Mouse (Mus musculus) midbrain, embryonic 10.5 days (tissue): ENCODE measurements around the gene Klf12. TPM values are rescaled to one million over a fixed set of nuclear protein-coding genes. Genes with fewer than 3 reads are reported as not detected.

Source experiments
- DNase-seq: peaks from one replicate; pipeline ENCODE4 v3.0.0-alpha.2; 2017; ENCODE audit warnings: low spot score
- H3K27ac ChIP-seq: fragments of 300-500 bp; sonication (generic); replicated peaks from 2 replicates; pipeline ENCODE4 v1.5.1; 2016; ENCODE audit warnings: mild to moderate bottlenecking
- H3K27me3 ChIP-seq: fragments of 300-500 bp; sonication (generic); 2 replicates; pipeline ENCODE4 v1.6.1; 2016; ENCODE audit warnings: low read depth, mild to moderate bottlenecking; ENCODE audit not compliant: poor library complexity, severe bottlenecking
- H3K36me3 ChIP-seq: fragments of 300-500 bp; sonication (generic); 2 replicates; pipeline ENCODE4 v1.6.1; 2016; ENCODE audit warnings: mild to moderate bottlenecking, moderate library complexity
- H3K4me1 ChIP-seq: fragments of 300-500 bp; sonication (generic); 2 replicates; pipeline ENCODE4 v1.6.1; 2016
- H3K4me3 ChIP-seq: fragments of 300-500 bp; sonication (generic); 2 replicates; pipeline ENCODE4 v1.5.1; 2016; ENCODE audit warnings: mild to moderate bottlenecking, moderate library complexity
- H3K9me3 ChIP-seq: fragments of 300-500 bp; sonication (generic); replicated peaks from 2 replicates; pipeline ENCODE4 v1.6.1; 2016; ENCODE audit warnings: mild to moderate bottlenecking
- whole genome bisulfite sequencing: fragments of 180-500 bp; shearing (Covaris S2); methylation state at CpG from one replicate; pipeline ENCODE4 v1.1.7; 2016; 5-methylcytosine and 5-hydroxymethylcytosine counted together
- polyA plus RNA-seq: library from polyadenylated mRNA; unstranded; fragments of >200 nt; fragmentation: Nextera tagmentation; extraction: Ambion mirVana; gene quantifications from 2 replicates; pipeline ENCODE4 v1.2.1, GENCODE M21; 2016

Gene Klf12
- polyA plus RNA-seq, 1 experiment from 2014 or later = 15.8 TPM

DNA sequence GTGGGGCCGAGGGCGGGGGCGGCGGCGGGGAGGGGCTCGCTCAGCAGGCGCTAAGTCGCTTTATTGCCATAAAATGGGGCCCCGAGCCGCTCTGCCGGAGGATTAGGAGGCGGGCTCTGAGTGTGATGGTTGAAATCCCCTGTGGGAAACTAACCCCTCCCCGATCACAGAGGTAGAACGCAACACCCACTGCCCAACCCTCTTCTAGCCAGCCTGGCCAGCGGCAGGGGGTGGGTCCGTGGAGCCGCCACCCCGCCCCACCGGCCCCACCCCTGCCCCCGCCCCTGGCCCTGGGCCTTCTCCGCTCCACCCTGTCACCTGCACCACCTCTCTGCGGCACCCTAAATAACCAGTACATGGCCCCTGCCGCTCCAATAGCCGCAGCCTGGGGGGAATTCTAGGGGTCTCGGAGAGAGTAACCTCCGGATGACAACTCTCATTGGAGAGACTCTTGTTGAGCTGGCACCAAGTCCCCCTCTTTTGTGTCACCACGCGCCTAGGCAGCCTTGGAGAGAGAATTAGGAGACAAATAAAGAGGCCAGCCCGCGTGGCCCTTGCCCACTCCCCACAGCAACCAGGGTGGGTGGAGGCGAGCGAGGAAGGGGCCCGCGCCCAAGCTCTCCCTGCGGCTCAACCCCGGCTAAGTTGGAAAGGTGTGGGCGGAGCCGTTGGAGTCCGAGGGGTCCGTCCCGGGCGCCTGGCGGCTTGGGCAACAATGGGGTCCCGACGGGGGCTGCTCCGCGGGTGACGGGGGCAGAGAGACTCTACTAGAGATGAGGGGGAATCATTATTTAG is 579 bp upstream of the Klf12 start:
- peaks cover 34% of the 10 kb centered on the region for H3K27me3 ChIP-seq
- peak; percentile 90 for DNase-seq
- H3K27ac ChIP-seq = peak overlapping the region; percentile 96
- WGBS = 0% methylated on average over 33 of the region's 48 CpGs
- H3K9me3 ChIP-seq = peaks cover 2% of the 10 kb centered on the region; the same call in 1 of the 2 replicates
- peak overlapping the region; percentile 71 for H3K4me3 ChIP-seq
- peaks cover 1% of the 10 kb centered on the region for H3K36me3 ChIP-seq
- peaks cover 42% of the 10 kb centered on the region for H3K4me1 ChIP-seq

DNA sequence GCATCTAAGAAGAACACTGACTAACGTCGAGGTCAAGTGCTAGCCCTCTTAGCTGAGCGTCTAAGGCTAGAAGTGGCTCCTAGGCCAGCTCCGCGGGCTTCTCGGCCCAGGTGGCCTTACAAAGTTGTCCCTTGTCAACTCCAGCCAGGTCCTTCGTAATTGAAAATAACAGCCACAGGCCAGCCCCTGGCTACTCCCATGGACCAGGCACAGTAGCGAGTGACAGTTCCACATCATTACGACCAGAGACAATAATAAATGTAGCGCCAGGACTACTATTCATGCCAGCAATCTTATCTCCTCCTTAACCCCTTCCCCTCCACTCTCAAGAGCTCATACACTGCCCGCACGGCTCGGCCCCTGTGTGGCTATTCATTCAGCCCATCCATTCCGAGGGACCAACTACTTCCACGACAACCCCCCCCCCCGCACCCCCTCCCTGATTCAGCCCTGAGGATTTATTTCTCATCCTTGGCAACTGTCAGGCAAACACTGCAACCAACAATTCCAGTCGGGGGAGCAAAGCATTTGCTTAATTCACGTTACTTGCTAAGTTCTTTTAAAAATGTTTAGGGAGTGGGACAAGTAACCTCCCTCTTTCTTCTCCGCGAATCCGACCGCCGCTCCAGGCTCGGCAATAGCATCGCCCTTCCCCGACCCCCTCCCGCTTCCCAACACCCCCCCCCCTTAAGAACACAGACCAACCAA is 914 bp downstream of the Klf12 start:
- peak overlapping the region; percentile 96 for H3K27ac ChIP-seq

DNA sequence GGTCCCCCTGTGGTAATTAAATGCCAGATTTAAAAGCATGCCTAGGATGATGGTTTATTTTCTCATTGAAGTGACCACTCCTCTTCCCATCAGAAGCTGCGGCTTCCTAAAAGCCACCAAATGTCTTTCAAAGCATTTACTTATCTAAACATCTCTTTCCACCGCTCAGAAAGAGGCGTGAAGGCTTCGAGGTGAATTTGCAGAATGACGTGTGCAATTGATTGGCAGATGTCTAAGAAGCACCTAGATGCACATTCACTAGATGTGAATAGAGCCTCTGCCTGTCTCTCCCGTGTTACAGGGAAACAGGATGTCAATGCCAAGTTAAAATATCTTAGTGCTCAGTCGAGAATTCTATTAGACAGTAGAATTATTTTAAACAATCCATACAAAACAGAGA is 1.8 kb downstream of the Klf12 start:
- peak overlapping the region; percentile 96; the same call in 1 of the 2 replicates for H3K27ac ChIP-seq
- no peak for DNase-seq

More for the DNA sequence above, 914 bp downstream of the Klf12 start:
- H3K36me3 ChIP-seq = peaks cover 9% of the 10 kb centered on the region
- under 1% methylated on average over 27 of the region's 27 CpGs for WGBS
- H3K4me1 ChIP-seq = peaks cover 42% of the 10 kb centered on the region
- peaks cover 25% of the 10 kb centered on the region for H3K27me3 ChIP-seq
- H3K9me3 ChIP-seq = peaks cover 7% of the 10 kb centered on the region
- DNase-seq = peak; percentile 66
- H3K4me3 ChIP-seq = peak overlapping the region; percentile 71

DNA sequence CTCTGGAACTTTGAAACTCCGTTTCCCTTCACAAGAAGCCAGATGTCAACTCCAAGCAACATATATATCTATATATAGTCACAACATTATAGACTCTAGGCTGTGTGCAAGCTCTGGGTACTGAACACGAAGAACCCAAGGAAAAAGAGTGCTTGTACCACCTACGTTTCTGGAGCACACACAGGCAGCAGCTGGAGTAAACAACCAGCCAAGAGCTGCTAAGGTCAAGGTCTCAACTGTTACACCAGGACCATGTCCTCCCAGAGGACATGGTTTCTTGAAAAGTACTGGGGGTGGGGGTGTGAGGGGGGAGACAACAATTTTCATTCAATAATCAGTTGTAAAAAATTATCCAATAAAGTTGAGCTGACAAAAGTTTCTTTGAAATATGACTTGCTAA is 2.7 kb downstream of the Klf12 start:
- Histone ChIP-seq H3K4me3 (no peak overlapping the region), H3K36me3 (peaks cover 9% of the 10 kb centered on the region), H3K27ac (no peak overlapping the region), H3K27me3 (peaks cover 9% of the 10 kb centered on the region), H3K9me3 (peaks cover 7% of the 10 kb centered on the region), H3K4me1 (peaks cover 38% of the 10 kb centered on the region)
- 65% methylated on average over 3 of the region's 3 CpGs for WGBS
- no peak for DNase-seq

More for the DNA sequence above, 1.8 kb downstream of the Klf12 start:
- peaks cover 9% of the 10 kb centered on the region for H3K36me3 ChIP-seq
- H3K9me3 ChIP-seq = peaks cover 7% of the 10 kb centered on the region
- H3K4me1 ChIP-seq = peaks cover 42% of the 10 kb centered on the region
- H3K27me3 ChIP-seq = peaks cover 17% of the 10 kb centered on the region
- peak overlapping the region; percentile 71 for H3K4me3 ChIP-seq
- WGBS = 9% methylated on average over 7 of the region's 7 CpGs

DNA sequence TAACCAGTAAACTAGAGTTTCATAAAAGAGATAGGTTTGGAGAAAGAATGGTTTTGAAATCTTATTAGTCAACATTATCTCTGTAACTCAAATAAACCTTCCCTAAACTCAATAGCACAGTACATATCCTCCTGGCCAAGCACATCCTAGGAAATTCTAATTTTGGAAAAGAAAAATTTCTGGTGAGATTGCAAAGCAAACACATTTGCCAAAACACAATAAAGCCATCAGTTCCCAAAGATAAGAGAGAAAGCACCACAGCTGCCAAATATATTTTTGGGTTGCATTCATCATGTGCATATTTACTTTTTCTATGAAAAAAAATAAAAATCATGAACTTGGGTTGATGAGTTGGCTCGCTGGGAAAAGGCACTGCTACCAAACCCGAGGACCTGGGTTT is 10.3 kb downstream of the Klf12 start:
- WGBS = 96% methylated on average over 2 of the region's 2 CpGs
- H3K27me3 ChIP-seq = no peaks in the 10 kb centered on the region
- no peak for DNase-seq

DNA sequence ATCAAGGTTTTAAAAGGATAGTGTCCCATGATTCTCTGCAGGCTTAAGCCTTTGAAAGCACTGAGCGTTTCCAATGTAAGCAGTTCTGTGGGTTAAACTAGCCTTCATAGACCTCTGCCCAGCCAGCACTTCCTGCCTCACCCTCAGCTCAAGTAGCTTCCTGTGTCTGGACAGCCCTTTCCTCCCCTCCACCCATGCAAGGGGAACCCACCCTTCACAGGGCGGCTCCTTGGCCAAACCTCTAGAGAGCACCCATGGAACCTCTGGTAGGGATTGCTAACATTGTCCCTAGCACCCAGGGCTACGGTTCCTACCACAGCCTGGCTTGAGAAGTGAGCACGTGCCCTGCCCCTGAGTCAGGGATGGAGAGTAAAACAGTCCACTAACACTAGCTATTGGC is 23.9 kb downstream of the Klf12 start:
- H3K4me1 ChIP-seq = peaks cover 5% of the 10 kb centered on the region; the same call in 1 of the 2 replicates
- H3K27ac ChIP-seq = no peak overlapping the region
- H3K9me3 ChIP-seq = no peaks in the 10 kb centered on the region
- no peak for DNase-seq
- 83% methylated on average over 4 of the region's 4 CpGs for WGBS
- no peak overlapping the region for H3K4me3 ChIP-seq
- H3K27me3 ChIP-seq = no peaks in the 10 kb centered on the region
- peaks cover 2% of the 10 kb centered on the region; the same call in 1 of the 2 replicates for H3K36me3 ChIP-seq

More for the DNA sequence above, 10.3 kb downstream of the Klf12 start:
- Histone ChIP-seq H3K4me1 (no peaks in the 10 kb centered on the region), H3K9me3 (no peaks in the 10 kb centered on the region), H3K36me3 (0 out of 2 replicates have a peak, but pooled peaks cover 12% of the 10 kb centered on the region), H3K4me3 (no peak overlapping the region), H3K27ac (no peak overlapping the region)

DNA sequence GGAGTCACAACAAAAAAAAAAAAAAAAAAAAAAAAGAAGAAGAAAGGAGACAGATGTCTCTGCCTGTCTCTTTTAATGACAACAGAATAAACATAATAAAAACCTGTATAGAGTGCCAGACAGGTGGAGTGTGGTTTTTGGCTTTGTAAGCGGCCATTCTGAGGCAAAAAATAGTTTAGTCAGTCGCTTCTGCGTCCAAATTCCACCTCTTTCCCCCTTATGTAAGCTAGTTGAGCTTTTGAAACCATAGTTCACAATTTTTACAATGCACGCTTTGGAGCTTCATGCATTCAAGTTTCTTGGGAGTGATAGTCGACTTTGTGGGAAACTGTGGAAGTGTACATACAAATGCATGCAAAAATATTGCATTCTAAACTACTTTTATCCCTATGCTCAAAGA is 41.4 kb downstream of the Klf12 start:
- DNase-seq = no peak
- H3K27ac ChIP-seq = no peak overlapping the region
- 0 out of 2 replicates have a peak, but pooled peaks cover 4% of the 10 kb centered on the region for H3K36me3 ChIP-seq
- peaks cover 2% of the 10 kb centered on the region; the same call in 1 of the 2 replicates for H3K9me3 ChIP-seq
- WGBS = 93% methylated on average over 5 of the region's 5 CpGs
- no peaks in the 10 kb centered on the region for H3K27me3 ChIP-seq
- peaks cover 10% of the 10 kb centered on the region for H3K4me1 ChIP-seq
- H3K4me3 ChIP-seq = no peak overlapping the region

DNA sequence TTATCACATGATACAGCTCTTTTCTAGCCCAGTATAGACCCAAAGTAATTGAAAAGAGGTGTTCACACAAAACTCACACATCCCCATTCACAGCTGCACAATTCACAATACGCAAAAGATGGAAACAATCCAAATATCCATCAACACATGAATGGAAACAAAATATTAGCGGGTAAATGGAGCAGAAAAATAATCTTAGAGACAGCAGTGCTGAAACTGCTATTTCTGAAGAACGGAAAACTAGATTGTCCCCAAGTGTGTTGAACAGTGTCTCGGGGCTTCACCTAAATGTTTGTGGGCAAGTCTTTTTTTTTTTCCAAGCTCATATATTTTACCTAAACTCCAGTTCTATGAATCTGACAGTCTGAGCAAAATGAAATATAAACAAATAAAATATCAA is 44.6 kb downstream of the Klf12 start:
- Histone ChIP-seq H3K36me3 (no peaks in the 10 kb centered on the region), H3K27me3 (no peaks in the 10 kb centered on the region), H3K4me3 (no peak overlapping the region), H3K4me1 (peaks cover 10% of the 10 kb centered on the region), H3K27ac (no peak overlapping the region), H3K9me3 (no peaks in the 10 kb centered on the region)
- 92% methylated on average over 4 of the region's 4 CpGs for WGBS
- DNase-seq = no peak

DNA sequence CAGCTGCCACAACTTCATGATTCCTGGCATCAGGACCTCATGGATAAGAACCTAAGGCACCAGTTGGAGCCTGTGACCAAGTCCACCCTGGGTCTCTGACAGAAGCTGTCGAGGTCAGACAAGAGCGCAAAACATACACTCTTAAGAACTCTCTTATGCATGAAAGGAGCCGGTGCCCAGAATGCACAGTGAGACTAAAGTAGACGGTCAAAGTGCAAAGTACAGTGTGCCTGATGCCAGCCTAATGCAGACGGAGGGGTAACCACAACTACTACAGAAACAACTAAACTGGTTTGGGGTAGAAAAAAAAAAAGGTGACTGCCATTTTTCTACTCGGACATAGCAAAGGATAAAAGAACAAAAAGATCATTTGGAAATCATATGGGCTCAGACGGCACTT is 47.7 kb downstream of the Klf12 start:
- DNase-seq = no peak
- Histone ChIP-seq H3K4me3 (no peak overlapping the region), H3K27ac (no peak overlapping the region), H3K4me1 (peaks cover 14% of the 10 kb centered on the region), H3K36me3 (no peaks in the 10 kb centered on the region), H3K9me3 (no peaks in the 10 kb centered on the region), H3K27me3 (no peaks in the 10 kb centered on the region)
- 89% methylated on average over 7 of the region's 7 CpGs for WGBS

DNA sequence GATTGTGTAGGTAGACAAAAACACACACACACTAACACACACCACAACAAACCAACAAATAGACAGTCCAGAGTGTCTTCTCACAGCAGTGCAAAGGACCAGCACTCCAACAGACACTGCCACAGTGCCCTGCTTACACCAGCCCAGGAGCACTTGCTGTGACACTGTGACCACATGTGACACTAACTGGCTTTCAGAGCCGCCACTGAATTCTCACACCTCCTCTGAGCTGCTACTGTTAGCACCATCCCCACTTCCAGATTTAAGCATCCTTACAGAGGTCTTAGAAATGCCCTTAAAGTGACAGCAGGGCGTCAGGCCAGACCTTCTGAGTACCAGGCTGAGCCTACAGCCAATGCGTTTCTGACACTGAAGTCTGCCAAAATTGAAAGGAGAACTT is 48.7 kb downstream of the Klf12 start:
- DNase-seq = no peak
- 40% methylated on average over 3 of the region's 3 CpGs for WGBS
- Histone ChIP-seq H3K4me1 (peaks cover 14% of the 10 kb centered on the region), H3K9me3 (no peaks in the 10 kb centered on the region), H3K36me3 (no peaks in the 10 kb centered on the region), H3K4me3 (no peak overlapping the region), H3K27me3 (no peaks in the 10 kb centered on the region), H3K27ac (no peak overlapping the region)

DNA sequence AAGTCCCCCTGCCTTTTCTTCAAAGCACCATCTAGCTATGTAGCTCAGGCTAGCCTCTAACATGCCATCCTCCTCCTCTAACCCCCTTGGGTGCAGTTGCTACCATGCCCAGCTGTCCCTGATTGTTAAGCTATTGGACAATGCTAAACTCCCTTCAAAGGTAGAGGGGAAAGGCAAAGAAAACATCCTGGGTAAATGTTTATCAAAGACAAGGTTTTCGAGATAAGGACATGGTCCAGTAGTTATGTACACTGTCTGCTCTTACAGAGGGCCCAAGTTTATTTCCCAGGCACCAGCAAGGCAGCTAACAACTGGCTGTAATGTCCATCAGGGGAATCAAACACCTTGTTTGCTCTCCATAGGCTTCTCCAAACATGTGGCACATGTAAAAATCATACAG is 53.1 kb downstream of the Klf12 start:
- H3K4me1 ChIP-seq = peaks cover 14% of the 10 kb centered on the region
- no peak for DNase-seq
- H3K4me3 ChIP-seq = no peak overlapping the region
- H3K9me3 ChIP-seq = no peaks in the 10 kb centered on the region
- H3K27me3 ChIP-seq = no peaks in the 10 kb centered on the region
- H3K27ac ChIP-seq = no peak overlapping the region
- WGBS = 65% methylated on average over 1 of the region's 1 CpGs
- no peaks in the 10 kb centered on the region for H3K36me3 ChIP-seq

DNA sequence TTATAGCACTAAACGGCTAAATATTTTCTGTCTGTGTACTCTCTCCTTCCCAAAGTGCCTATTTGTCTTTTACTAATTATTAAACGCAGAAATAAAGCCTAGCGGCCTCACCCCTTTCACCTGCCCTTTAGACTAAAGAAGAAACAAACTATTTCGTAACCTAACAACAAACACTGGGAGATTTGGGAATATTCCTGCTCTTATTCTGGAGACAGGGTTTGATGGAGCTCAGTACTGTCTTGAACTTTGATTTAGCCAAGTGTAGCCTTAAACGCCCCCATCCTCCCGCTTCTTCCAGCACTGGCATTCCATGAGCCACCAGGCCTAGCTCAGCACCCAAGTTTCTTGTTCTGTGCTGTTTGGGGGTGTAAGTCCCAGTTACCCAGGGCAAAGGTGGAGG is 56.4 kb downstream of the Klf12 start:
- no peak for DNase-seq
- Histone ChIP-seq H3K9me3 (no peaks in the 10 kb centered on the region), H3K36me3 (no peaks in the 10 kb centered on the region), H3K4me3 (no peak overlapping the region), H3K27ac (no peak overlapping the region), H3K4me1 (peaks cover 28% of the 10 kb centered on the region), H3K27me3 (no peaks in the 10 kb centered on the region)
- WGBS = 91% methylated on average over 6 of the region's 6 CpGs

DNA sequence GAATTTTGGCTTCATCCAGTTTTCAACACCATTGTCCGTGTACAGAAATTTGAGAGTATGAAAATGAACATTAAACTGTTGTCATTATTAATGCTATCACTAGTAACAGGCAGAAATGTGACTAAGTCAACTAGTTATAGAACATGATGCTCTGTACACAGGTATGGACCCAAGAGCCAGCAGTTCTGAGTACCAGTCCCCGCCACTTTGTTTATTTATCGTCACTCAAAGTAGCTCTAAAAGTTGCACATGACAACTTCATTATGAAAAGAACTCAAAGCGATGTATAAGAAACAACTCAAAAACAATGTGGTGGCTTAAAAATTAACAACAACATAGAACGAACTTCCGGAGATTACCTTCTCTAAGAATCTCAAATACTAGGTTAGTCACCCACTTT is 56.8 kb downstream of the Klf12 start:
- no peaks in the 10 kb centered on the region for H3K9me3 ChIP-seq
- H3K4me1 ChIP-seq = peaks cover 24% of the 10 kb centered on the region
- 95% methylated on average over 6 of the region's 6 CpGs for WGBS
- H3K36me3 ChIP-seq = no peaks in the 10 kb centered on the region
- no peaks in the 10 kb centered on the region for H3K27me3 ChIP-seq
- no peak overlapping the region for H3K4me3 ChIP-seq
- no peak for DNase-seq
- H3K27ac ChIP-seq = no peak overlapping the region
